In the genomic region with DNA sequence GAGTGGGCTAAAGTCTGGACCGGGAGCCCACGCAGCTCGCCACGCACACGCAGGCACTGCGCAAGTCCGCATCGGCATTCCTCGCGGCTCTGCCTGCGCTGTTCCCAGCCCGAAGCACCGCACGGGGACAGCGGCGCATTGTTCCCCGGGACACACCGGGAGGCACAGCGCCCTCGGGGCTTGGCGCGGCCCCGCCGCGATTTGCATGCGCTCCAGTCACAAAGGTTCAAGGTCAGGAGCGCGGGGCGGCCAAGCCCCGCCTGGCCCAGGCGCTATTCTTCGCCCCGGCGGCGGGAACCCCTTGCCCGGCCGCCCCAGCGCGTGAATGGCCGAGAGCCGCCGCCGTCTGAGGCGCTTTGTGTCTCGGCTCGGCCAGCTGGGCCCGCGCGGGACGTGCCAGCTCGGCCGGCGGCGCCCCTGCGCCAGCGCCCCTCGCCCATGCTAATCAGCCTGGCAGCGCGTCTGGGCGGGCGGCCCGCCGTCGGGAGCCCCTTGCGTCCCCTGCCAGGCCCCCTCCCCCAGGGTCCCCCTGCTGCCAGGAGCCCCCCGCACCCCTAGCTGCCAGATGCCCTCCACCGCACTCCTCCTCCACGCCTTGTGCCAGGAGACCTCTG, we compare ENCODE assay signal across 8 mouse cellular contexts. TPM values are rescaled to one million over a fixed set of nuclear protein-coding genes. Genes with fewer than 3 reads are reported as not detected.
DNase-seq lines count a peak whose midpoint lies in the region; ATAC-seq and TF ChIP-seq lines count a peak whose summit lies in the region.

No protein-coding gene starts in this region.

- intact Hi-C loops in gastrocnemius, postnatal 14 days (cut with DNase I; ENCODE audit: low total_unique reads): no loop called here
- intact Hi-C loops in heart, postnatal 14 days (cut with DNase I): no loop called here

- peak overlapping the region; percentile 64 for H3K9ac ChIP-seq in embryonic facial prominence, embryonic 11.5 days (replicated peaks; ENCODE audit: low read length)

- no peak for TF ChIP-seq CTCF in lung, adult 2 months (IDR thresholded peaks at IDR 0.05; ENCODE audit: insufficient read depth, low read length)

- ATAC-seq in embryonic facial prominence, embryonic 11.5 days (replicated peaks; ENCODE audit: insufficient number of reproducible peaks, low FRiP score, low TSS enrichment, low read depth): peak; percentile 70
- ATAC-seq in erythroblast, adult 5-6 weeks (replicated peaks; ENCODE audit: low FRiP score, poor library complexity, severe bottlenecking): no peak

- TF ChIP-seq POLR2A in lung, adult 2 months (IDR thresholded peaks at IDR 0.05; ENCODE audit: borderline replicate concordance, extremely low read depth, low read depth, low read length): no peak; the same call in 1 of the 2 replicates

- peaks cover 31% of the 10 kb centered on the region for H3K27me3 ChIP-seq in embryonic facial prominence, embryonic 11.5 days (ENCODE audit: control insufficient read depth, insufficient read depth, low read length)

- H3K4me2 ChIP-seq in embryonic facial prominence, embryonic 11.5 days (ENCODE audit: low read depth, low read length): peak overlapping the region; percentile 51

- peaks cover 3% of the 10 kb centered on the region; the same call in 1 of the 2 replicates for H3K4me1 ChIP-seq in embryonic facial prominence, embryonic 11.5 days (ENCODE audit: control insufficient read depth, insufficient read depth, low read length)
- H3K4me1 ChIP-seq in lung, adult 2 months (ENCODE audit: control insufficient read depth, insufficient read depth, low read length): peaks cover 3% of the 10 kb centered on the region; the same call in 1 of the 2 replicates

- 2% methylated on average over 55 of the region's 68 CpGs for WGBS in embryonic facial prominence, embryonic 11.5 days
- 5% methylated on average over 68 of the region's 68 CpGs for WGBS in lung, adult 2 months

- H3K36me3 ChIP-seq in embryonic facial prominence, embryonic 11.5 days (replicated peaks; ENCODE audit: control insufficient read depth, insufficient read depth, low read depth, low read length): no peaks in the 10 kb centered on the region

- peak overlapping the region; percentile 35 for H3K4me3 ChIP-seq in embryonic facial prominence, embryonic 11.5 days (ENCODE audit: low read depth, low read length)
- peak overlapping the region; percentile 36 for H3K4me3 ChIP-seq in lung, adult 2 months (replicated peaks; ENCODE audit: extremely low read depth, low read depth, low read length)

- DNase-seq in gastrocnemius, postnatal 14 days: peak; percentile 64
- no peak for DNase-seq in gastrocnemius, postnatal 25 days
- peak; percentile 55 for DNase-seq in embryonic facial prominence, embryonic 11.5 days (ENCODE audit: low spot score)
- peak; percentile 74 for DNase-seq in heart, postnatal 14 days
- peak; percentile 40 to 73 for DNase-seq in layer of hippocampus, adult 18-20 months (ENCODE audit: low spot score in 2 of 2)
- DNase-seq in lung, adult 2 months: no peak
- DNase-seq in retina, postnatal 1 day: peak; percentile 81

- no peak overlapping the region for H3K27ac ChIP-seq in embryonic facial prominence, embryonic 11.5 days (replicated peaks; ENCODE audit: low read depth, low read length)

- H3K9me3 ChIP-seq in embryonic facial prominence, embryonic 11.5 days (replicated peaks; ENCODE audit: control insufficient read depth, low read length): no peaks in the 10 kb centered on the region

RNA-seq across cellular contexts. Expression of gene Wnt7b, which starts 43.5 kb away (rescaled TPM):
- under 1 TPM; 0.09 to 0.12 TPM for total RNA-seq in gastrocnemius, postnatal 14 days (2021)
- not detected for total RNA-seq in gastrocnemius, postnatal 25 days (2021)
- polyA plus RNA-seq in embryonic facial prominence, embryonic 11.5 days (2014; fragmentation: Nextera tagmentation; extraction: Ambion mirVana): 20.3 and 28.5 TPM in 2 replicates
- total RNA-seq in heart, postnatal 14 days (2021): under 1 TPM; 0.20 to 0.88 TPM
- 10 to 100 TPM; 43.3 to 53.8 TPM for total RNA-seq in layer of hippocampus, adult 18-20 months (2021)
- 7.0 and 13.2 TPM in 2 replicates for polyA plus RNA-seq in lung, adult 2 months (2012; rRNA removed)
- not detected in 2 replicates for total RNA-seq in erythroblast, adult 5-6 weeks (2015; ENCODE audit: low replicate concordance)
- total RNA-seq in erythroblast, adult 5-6 weeks (2017; ENCODE audit: low replicate concordance): not detected in 2 replicates

Comparison
In these comparisons a context has a peak if more than half of its experiments do, and no peak if none do; other contexts are left out.
1. DNase-seq: peak in gastrocnemius, postnatal 14 days (single experiment), embryonic facial prominence, embryonic 11.5 days (single experiment), heart, postnatal 14 days (2 of 2), layer of hippocampus, adult 18-20 months (2 of 2) and retina, postnatal 1 day (single experiment); none in gastrocnemius, postnatal 25 days (single experiment) and lung, adult 2 months (single experiment).
2. RNA of gene Wnt7b, which starts 43.5 kb away (total RNA-seq): 43.3 to 53.8 TPM in layer of hippocampus, adult 18-20 months; 0.20 to 0.88 TPM in heart, postnatal 14 days, 0.09 to 0.12 TPM in gastrocnemius, postnatal 14 days, not detected in gastrocnemius, postnatal 25 days and not detected in erythroblast, adult 5-6 weeks; every median in the first group is over 10 times any median in the second.